Mouse (Mus musculus): Measurements from ENCODE around the gene Triobp.

Gene Triobp

GRCm38 (mm10) chr15:78947657-78948056, at the start of gene Triobp:
TSS of gene Triobp (plus strand) at chr15:78947724.
- peak; percentile 98 for DNase-seq (ENCODE audit: low spot score)

GRCm38 (mm10) chr15:78898507-78899001, 49.0 kb upstream of the Triobp start:
- no peak for DNase-seq (ENCODE audit: low spot score)

- DNase-seq (ENCODE audit: low spot score), result no peak
These were observed 48.1 kb upstream of the Triobp start, which contains the start of gene Gm49510 for GRCm38 (mm10) chr15:78899409-78899739. TSS of gene Gm49510 (plus strand) at chr15:78899667.

- peak; percentile 74 for DNase-seq (ENCODE audit: low spot score)
These were observed 47.6 kb upstream of the Triobp start, which contains the start of gene Sh3bp1 for GRCm38 (mm10) chr15:78899740-78900584. TSS of gene Sh3bp1 (plus strand) at chr15:78899768.

- DNase-seq (ENCODE audit: low spot score), result no peak
These were observed 46.7 kb upstream of the Triobp start for GRCm38 (mm10) chr15:78900585-78901421.

GRCm38 (mm10) chr15:78901422-78901789, 46.1 kb upstream of the Triobp start:
- DNase-seq (ENCODE audit: low spot score), result no peak

- peak; percentile 88 for DNase-seq (ENCODE audit: low spot score)
These were observed 44.3 kb upstream of the Triobp start for GRCm38 (mm10) chr15:78903243-78903642.

GRCm38 (mm10) chr15:78908399-78908798, 39.1 kb upstream of the Triobp start:
- DNase-seq (ENCODE audit: low spot score), result no peak

GRCm38 (mm10) chr15:78908982-78909381, 38.5 kb upstream of the Triobp start:
- DNase-seq (ENCODE audit: low spot score), result no peak

GRCm38 (mm10) chr15:78912040-78912439, 35.5 kb upstream of the Triobp start:
- DNase-seq (ENCODE audit: low spot score), result peak; percentile 69

- DNase-seq (ENCODE audit: low spot score), result peak; percentile 98
These were observed 33.9 kb upstream of the Triobp start, which contains the start of gene Pdxp for GRCm38 (mm10) chr15:78913632-78914090. TSS of gene Pdxp (plus strand) at chr15:78913919.

- DNase-seq (ENCODE audit: low spot score), result peak; percentile 54
These were observed 33.3 kb upstream of the Triobp start for GRCm38 (mm10) chr15:78914091-78914822.

GRCm38 (mm10) chr15:78914823-78915659, 32.5 kb upstream of the Triobp start:
- DNase-seq (ENCODE audit: low spot score), result no peak

GRCm38 (mm10) chr15:78915660-78916017, 31.9 kb upstream of the Triobp start:
- peak; percentile 93 for DNase-seq (ENCODE audit: low spot score)

GRCm38 (mm10) chr15:78916052-78916826, 31.3 kb upstream of the Triobp start:
- DNase-seq (ENCODE audit: low spot score), result no peak

- DNase-seq (ENCODE audit: low spot score), result no peak
These were observed 29.4 kb upstream of the Triobp start for GRCm38 (mm10) chr15:78918126-78918525.

- DNase-seq (ENCODE audit: low spot score), result no peak
These were observed 27.6 kb upstream of the Triobp start for GRCm38 (mm10) chr15:78919914-78920313.

GRCm38 (mm10) chr15:78922700-78923099, 24.8 kb upstream of the Triobp start:
- no peak for DNase-seq (ENCODE audit: low spot score)

GRCm38 (mm10) chr15:78923585-78923984, 23.9 kb upstream of the Triobp start:
- no peak for DNase-seq (ENCODE audit: low spot score)

GRCm38 (mm10) chr15:78925129-78925528, 22.4 kb upstream of the Triobp start:
- peak; percentile 44 for DNase-seq (ENCODE audit: low spot score)

Data from embryo, embryonic 10 days (tissue).